Mouse (Mus musculus) ovary, adult 18-20 months (tissue): ENCODE measurements around the gene Cenpl.
"Not testable (repeated sequence)": the region's sequence is repeated elsewhere in the genome, so short reads cannot be mapped to it uniquely, and the experiment has no call there.

Experiments
- DNase-seq: peaks from one replicate; pipeline ENCODE4 v3.0.0; 2022; ENCODE audit warnings: low spot score, mixed read lengths

Cenpl gene

DNA sequence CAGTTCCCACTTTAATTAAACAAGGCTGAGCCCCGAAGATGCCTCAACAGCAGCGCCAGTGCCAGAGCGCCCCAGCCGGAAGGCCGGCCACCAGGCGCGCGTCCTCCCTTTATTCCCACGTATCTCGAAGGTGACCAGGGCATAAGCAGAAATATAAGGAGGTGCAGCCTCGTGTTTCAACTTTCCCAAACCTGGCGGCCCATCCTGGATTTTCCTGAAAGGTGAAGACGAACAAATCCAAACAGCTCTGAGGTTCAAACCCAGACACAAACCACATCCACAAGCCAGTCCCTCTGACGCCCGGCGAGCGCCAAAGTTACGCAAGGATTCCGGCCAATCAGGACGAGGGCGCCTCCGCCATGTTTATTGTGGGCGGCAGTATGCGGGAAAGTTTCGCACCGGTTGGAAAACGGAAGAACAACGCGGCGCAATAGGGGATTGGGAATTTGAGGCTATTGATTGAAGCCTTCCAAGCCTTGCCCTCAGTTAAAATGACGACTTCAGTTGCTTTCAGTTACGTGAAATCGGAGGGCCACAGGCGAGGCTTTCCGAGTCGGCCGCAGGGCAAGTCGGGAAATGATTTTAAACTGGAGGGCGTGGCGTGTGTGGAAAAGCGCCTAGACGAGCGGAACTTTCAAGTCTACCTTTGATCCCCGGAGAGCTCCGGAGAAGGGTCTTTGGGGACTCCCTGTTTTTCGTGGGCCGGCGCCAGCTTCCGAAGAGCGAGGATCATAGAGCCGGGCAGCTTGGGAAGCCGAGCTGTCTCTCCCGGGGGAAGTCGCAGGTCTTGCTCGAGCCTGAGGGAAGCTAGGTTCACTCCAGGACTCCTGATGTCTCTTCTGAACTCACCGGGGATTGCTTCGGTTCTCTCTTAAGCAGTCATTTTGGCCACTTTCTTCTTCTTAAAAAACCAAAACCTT lies at the start of gene Cenpl, which contains the start of gene Dars2:
Gene Cenpl (plus strand): TSS at position 362 of the 920 bp plus-strand sequence.
Gene Dars2 (minus strand): TSS at position 307 of the 920 bp plus-strand sequence.
- DNase-seq: peak; percentile 93

DNA sequence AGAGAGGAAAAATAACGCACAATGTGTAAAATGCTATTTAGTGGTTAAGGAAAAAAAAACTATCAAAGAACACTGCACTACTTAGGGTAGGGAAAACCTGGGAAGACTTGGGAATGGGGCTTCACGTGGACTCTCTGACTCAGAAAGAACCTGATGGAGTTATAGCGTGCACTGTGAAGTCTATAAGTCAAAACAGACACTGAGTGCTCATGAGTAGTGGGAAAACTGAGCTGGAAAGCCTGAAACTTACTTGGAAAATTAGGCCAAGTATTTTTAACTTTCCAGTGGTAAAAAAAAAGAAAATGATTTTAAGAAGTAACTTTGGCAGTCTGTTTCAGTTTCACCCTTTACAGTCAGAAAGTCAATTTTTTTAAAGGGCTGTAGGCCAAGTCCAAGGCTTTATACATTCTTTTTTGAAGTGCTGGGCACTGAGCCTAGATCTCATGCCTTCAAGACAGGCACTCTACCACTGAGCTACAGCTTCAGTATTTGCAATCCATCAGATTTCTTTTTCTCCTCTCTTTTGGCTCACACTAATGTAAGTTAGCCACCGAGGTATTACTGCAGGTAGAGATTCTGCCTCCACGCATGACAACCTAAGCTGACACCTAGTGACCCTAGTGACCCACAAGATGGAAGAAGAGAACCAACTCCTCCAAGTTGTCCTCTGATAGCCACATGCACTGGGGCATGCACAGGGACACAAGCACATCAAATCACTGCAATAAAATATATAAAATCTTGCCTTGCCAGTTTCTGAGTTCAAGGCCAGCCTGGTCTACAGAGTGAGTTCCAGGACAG lies 44.9 kb upstream of the Cenpl start:
- DNase-seq: no peak

DNA sequence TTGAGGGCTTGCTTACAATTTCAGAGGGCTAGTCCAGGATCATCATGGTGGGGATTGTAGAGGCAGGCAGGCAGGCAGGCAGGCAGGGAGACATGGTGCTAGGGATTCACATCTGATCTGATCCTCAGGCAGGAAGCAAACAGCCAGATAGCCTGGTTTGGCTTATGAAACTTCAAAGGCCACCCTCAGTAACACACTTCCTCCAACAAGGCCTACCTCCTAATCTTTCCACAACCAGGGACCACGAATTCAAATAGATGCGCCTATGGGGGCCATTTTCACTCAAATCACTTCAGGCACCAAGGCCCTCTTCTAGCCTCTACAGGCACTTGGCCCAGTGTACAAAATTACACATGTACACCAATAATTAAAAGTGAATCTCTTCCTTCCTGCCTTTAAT lies 43.3 kb upstream of the Cenpl start:
- DNase-seq: no peak

DNA sequence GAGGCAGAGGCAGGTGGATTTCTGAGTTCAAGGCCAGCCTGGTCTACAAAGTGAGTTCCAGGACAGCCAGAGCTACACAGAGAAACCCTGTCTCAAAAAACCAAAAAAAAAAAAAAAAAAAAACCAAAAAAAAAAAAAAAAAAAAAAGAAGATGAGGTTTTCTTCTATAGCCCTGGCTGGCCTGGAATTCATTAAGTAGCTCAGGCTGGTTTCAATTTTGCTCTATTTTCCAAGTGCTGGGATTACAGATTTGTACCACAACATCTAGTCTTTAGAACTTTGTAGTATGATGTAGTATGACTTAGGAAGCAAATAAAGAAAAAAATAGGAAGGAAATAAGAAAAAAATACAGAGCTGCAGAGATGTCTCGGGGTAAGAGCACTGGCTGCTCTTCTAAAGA lies 42.1 kb upstream of the Cenpl start:
- not testable (repeated sequence) for DNase-seq

DNA sequence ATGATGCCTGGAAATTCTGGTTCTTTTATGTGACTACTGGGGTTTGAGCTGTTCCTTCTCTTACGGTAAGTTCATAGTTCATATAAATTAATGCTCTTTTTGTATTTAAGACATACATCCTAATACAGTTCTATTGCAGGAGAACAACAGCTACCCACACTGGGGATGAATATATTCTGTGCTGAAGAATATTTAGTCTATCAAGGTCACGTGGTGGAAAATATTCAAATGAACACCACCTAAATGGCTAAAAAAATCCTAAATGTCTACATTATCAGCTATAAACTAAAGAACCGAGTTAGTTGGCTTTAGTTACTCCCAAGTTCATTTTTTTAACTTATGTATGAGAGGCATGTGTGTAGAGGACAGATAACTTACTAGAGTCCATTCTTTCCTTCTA lies 40.5 kb upstream of the Cenpl start:
- DNase-seq: no peak

DNA sequence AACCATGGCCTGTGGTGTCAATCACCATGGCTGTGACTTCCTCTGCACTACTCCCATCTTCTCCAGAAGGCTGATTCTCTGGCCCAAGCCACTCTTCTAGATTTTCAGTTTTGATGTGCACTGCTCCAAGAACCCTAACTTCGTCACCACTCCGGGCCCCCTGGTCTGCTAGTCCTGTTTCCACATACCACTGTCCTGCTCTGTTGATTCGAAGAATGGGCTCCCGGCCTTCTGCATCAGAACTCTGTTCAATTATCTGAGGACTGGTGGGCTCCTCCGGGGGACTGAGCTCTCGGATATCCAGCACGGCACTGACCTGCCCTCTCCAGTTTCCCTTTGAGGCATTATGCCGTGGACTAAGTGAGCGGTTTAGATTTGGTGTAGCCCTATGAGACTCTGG lies 38.6 kb upstream of the Cenpl start:
- no peak for DNase-seq

DNA sequence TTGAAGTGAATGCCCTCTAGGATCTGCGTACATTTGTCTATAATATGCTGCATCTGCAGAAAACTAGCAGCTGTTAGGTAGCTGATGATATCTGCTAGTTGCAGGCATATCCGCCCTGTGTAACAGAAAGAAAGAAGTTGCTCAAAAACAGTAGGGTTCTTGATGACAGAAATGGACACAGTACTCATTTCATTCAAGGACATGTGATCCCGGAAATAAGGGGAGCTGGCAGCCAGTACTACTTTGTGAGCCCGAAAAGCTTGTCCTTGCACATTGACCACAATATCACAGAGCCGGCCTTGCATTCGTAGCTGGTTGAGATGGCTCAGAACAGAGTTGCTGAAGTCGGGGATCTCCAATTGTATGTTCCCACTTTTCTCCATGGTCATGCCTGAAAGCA lies 38.2 kb upstream of the Cenpl start:
- peak; percentile 58 for DNase-seq

DNA sequence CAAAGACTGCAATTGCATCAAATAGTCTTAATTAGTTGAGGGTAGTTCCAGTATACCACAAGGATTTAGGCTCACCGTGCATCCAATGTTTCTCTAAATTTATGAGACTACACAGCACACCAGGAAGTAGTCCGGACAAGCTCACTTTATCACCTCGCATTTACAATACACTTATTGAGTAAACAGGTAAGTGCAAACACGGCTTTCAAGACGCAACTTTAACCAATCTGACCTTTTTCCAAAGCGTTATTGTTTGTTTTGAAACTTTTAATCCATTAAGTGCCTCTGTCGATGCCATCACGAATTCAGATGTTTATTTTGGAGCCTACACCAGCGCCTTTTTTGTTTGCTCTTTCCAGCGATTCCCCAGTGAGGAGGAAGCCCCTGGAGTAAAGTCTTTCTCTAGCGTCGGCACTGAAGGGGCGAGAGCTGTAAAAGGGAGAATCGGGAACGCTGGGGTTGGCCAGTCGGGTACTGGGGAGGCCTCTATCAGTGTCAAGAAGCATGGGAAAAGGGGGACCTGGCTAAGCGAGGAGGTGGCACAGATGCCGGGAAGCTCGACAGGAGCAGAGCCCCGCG lies 36.6 kb upstream of the Cenpl start:
- no peak for DNase-seq

DNA sequence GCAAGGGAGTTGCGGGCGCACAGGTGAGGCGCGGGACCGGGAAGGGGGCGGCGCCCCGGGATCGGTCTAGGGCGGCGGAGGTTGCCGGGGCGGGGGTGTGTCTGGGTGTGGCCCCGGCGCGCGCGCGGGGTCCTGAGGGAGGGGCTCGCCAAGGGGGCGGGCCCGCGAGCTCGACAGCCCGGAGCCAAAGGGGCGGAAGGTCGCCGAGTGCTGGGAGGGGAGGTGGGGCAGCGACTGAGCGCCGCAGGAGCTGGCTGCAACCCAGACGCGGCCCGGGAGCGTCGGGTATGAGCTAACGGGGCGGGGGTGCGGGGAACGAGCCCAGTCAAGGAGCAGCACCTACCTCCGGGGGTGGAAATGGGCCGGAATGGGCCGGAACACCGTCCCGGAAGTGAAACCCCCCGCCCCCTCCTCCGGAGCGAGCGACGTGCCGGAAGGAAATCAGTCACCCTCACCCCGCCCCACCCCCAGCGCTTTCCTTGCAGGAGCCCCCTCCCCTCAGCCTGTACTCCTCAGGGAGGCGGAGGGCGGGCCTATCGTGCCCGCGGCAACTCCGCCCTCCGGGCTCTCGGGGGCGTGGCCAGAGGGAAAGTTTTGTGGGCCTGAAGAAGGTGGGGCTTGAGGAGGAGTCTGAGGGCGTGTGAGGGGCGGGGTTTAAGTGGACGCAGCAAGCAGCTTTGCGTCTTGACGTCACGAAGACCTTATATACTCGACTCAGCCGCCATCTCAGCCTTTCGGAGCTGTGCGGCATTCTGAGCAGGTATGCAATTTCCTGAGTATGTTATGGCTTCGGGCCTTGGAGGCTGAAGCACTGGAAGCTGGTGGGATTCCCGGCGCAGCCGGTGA lies 35.9 kb upstream of the Cenpl start, which contains the start of gene Zbtb37:
Gene Zbtb37 (minus strand): TSS at position 415 of the 846 bp plus-strand sequence.
- peak; percentile 99 for DNase-seq

DNA sequence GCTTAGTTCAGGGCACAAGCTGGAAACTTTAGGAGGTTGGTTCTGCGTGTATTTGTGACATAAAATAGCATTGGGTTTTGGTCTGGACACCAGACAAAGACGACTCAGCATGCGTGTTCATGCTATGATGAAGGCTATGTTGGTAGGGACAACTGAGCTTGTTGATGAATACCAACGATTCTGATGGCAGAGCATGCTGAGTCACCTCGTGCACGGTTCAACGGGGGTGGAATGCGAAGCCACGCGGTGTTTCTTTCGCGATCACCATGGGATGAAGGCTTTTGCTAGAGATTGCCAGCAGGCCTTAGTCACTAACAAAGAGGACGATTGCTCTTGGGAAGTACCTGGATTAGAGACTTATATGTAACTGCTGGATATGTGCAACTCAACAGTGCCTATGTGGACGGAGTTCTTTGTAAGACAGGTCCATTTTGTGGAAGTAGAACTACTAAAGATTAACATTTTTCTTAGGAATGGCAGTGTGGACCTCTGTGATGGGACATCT lies 35.2 kb upstream of the Cenpl start:
- DNase-seq: no peak

DNA sequence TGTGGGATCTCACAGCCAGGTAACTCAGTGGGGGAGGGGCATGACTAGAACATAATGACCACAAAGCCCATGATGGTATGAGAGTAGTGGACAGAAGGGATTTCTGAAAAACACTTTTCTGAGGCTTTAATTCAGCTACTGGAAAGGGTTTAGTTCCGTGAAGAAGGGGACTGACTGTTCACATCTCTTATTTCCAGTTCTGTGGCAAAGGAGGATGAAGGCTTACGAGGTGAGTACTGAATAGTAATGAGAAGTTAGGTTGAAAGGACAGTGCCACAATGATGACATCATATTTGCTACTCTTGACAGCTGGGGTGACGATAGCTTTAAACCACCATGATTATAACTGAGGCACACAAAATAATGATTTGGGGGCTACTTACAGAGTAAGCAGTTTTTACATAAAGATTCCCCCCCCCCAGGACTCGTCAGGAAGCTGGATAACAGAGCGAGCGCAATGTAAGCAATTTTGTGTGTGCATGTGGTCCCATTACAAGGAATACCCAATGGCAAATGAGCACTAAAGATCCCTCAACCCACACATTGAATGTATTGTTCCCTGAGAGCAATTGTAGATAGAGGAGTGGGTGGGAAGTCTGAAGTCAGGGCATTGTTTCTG lies 34.6 kb upstream of the Cenpl start:
- no peak for DNase-seq

DNA sequence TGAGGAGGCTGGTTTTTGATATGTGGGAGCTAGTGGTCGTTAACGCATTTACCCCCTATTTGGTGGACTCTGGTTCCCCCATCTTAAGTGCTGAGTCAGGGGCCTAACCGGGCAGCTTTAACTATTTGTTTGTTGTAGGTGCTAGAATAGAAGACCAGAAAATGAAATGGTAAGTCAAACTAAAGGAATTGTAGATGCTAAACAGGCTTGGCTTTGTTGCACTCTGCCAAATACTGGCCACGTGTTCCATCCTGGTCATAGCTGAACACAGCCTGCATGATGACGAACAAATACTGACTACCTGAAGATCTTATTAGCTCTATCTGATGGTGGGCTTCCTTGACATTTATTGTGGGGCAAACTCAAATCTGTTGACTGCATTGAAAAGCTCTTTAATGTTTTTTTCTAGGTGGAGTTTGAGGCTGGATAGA lies 34.1 kb upstream of the Cenpl start:
- DNase-seq: no peak

DNA sequence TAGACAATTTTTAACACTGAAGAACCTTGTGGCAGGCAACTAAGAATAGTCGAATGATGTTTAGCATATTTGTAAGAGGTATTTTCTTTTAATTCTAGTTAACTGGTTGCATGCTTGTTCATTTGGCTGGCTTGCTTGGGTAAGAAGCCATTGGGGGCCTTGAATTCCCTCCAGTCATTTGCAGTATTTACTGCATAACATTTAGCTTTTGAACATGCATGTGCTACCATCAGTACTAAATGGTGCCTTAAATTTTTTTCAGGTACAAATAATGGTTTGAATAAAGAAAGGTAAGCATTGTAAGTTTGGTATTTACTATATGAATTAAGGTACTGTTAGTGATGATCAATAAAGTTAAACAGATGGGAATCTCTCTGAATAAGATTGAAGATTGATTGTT lies 33.5 kb upstream of the Cenpl start:
- no peak for DNase-seq

DNA sequence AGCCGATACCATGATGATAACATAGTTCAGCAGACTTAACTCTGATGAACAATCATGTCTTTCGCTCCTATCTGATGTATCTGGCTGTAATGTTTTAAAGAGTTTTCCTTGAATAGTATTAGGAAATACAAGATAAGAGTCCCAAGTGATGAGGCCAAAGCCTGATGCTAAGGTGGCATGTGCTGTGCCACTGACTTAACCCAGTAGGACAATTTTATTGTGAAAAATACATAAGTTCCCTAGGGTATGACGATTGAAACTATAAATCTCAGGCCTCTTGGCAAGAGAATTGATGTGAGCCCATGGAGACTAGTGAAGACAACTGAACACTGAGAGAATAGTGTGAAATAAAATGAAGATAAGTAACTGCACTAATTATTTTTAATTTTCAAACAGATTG lies 32.9 kb upstream of the Cenpl start:
- DNase-seq: no peak

DNA sequence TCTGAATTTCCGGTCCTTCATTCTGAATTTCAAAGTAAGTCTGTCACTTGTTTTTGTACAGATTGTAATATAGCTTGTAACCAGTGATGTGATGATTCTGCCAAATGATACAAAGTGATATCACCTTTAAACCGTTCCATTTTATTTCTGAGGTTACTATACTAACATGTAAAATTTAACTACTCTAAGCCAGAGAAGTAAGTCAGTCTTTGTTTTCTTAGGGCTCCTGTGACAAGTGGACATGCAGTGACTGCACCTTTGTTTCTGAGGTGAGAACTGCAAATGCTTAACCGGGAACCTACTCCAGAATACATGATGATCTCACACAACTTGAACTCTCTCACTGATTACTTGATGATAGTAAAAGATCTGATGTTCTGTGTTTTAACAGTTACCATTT lies 32.5 kb upstream of the Cenpl start:
- no peak for DNase-seq

DNA sequence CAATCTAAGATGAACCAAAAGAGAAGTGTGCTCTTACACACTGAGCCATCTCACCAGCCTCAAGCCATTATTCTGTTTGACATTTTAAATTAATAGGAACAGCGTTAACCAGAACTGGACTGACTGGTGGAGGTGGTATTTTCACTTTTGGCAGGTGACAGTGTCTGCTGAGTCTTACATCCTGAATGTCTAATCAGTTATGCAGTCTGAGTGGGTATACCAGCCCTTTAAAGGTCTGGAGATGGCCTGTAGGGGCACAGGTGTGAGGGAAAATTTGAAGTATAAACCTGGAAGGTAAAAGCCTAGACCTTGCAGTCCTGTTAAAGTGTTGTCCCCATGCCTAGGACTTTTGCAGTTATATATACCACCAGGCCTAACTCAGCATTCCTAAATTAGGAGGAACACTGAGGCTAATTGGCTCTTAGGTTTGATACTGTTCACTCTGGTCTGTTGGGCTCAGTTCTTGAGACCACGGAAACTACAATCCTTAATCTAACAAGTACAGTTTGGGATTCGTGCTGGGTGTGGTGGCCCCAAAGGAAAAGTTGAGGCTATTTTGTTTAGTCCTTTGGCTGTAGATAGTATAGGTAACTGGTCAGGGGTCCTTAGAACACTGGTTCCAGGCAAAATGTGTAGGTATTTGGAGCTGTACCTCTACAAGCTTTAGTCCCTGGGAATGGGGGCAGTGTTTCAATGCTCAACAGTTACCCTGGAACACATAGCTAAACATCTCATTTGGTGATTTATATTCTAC lies 31.4 kb upstream of the Cenpl start:
- DNase-seq: no peak

DNA sequence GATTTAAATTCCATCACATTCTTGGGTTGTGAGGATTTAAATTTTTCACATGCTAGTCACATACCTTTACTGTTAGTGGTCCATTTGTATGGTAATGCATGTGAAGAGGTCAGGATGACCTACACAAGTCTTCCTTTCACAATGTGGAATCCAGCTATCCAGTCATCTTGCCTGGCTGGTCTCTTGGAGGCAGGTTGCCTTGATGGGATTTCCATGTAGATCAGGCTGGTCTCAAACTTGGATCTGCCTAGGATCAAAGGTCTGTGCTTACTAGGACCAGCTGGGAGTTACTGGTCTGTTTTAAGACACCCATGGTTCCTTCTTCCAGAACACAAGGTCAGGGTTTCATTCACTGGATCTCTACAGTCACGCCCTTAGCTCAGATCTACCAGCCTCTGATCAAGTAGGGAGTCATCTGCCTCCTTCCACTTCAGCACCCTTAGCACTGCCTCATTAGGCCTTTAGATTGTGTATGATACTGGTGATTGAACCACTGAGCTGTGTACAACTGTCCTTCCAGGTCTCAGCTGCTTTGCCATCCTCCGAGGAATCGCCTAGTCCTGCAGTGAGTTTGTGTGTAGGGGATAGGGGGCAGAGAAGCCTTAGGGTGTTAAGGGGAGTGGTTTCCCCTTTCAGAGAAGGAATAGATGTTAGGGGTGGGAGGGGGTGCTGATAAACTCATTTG lies 30.6 kb upstream of the Cenpl start:
- DNase-seq: no peak

DNA sequence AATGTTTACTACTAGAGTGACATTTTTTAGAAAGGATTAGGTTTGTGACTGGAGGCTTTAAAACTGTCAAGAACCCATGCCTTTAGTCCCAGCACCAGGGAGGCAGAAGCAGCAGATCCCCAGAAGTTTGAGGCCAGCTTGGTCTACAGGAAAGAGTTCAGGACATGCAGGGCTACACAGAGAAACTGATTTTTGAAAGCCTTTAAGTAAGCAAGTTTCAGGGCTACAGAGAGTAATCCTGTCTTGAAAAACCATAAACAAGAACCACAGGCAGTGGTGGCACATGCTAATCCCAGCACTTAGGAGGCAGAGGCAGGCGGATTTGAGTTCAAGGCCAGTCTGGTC lies 30.1 kb upstream of the Cenpl start:
- DNase-seq: no peak

DNA sequence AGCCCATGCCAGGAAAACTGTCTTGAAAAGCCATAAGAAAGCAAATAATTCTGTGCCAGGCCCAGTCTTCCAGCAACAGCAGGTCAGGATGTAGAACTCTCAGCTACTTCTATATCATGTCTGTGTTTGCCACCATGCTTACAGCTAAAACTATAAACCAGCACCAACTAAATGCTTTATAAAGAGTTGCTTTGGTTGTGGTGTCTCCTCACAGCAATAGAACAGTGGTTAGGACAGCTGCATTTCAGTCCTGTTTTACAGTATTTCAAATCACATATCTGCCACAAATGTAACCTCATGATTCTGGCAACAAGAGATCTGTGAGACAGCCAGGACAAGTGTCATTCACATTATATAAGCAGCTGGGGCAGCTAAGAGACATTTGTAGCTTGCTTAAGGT lies 29.7 kb upstream of the Cenpl start:
- DNase-seq: no peak
